Mouse (Mus musculus): ENCODE measurements around the gene Vill.

Vill gene

DNA sequence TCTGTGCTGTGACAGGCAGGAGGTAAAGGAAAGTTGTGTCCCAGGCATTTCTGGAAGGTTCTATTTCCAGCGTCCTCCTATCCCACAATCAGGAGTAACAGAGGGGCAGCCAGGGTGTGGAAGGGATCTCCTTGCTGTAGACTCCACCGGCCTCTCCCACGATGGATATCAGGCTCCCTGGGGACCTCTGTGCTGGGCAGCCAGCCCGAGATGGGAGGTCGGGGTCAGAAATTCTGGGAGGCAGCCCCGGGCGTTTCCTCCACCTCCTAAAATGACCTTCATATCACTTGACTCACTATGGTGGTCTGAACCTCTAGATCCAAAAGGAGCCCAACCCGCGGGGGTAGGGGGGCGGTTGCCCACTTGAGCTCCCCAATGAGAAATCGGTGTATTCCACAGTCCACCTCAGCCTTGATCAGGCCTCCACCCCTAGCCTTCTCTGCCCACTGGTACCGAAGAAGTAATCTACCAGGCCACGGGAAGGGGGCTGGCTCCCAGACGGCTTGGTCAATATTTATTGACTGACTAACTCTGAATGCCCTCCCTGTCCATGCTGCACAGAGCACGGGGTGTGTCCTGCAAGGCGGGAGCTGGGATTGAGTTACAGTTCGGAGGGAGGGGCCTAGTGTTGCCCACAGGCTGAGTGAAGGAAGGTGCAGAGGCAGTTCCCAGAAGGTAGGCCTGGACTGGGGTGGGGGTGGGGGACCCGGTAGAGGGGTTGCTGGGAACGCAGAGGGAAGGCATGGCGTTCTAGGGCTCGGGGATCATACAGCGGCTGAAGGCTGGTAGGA, at the start of gene Vill:
Vill (plus strand) TSS at position 625 of the 791 bp plus-strand sequence.
- CTCF ChIA-PET: no interaction called here

DNA sequence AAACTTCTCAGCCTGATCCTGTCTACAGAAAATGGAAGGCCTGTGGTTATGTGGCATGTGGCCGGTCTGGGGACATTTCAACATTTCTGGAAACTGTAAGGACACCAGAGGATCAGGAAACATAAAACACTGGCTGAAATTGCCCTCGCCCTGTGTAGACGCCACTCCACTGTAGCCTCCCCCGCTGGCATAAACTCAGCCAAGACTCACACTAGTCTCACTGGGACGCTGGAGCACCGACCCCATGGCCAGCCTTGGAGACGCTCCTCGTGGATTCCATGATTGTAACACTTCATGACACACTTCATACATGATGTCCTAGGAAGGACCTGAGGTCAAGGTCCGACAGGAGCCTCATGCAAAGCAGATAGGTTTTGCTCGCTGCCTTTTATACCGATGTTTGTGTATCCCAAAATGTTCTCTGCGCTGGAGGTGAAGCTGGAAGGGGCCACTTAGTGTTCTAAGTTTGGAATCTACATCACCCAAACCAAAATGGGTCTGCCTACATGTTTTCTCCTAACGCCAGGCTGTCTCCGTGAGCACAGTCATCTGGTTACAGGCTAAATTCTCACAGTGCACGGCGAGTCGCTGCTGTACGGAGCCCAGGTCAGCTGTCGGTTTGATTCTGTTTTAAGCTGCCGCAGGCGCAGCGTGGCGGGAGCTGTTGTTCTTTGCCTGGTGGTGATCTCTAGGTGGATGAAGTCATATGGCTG, 48.4 kb upstream of the Vill start:
- CTCF ChIA-PET: no interaction called here

DNA sequence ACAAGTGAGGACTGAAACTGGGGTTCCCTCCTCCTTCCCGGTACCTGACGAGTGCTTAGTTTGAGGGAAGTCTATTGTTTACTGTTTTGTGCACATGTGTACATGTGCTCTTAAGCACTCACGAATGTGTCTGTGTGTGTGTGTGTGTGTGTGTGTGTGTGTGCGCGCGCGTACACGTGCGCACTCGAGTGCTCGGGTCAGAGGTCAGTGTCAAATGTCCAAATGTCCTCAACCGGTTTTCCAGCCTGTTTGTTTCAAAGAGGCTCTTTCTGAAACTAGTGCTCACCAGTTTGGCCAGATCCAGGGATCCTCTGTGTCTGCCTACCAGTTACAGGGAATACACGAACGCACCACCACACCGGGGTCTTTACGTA, 47.9 kb upstream of the Vill start:
- CTCF ChIA-PET: no interaction called here

DNA sequence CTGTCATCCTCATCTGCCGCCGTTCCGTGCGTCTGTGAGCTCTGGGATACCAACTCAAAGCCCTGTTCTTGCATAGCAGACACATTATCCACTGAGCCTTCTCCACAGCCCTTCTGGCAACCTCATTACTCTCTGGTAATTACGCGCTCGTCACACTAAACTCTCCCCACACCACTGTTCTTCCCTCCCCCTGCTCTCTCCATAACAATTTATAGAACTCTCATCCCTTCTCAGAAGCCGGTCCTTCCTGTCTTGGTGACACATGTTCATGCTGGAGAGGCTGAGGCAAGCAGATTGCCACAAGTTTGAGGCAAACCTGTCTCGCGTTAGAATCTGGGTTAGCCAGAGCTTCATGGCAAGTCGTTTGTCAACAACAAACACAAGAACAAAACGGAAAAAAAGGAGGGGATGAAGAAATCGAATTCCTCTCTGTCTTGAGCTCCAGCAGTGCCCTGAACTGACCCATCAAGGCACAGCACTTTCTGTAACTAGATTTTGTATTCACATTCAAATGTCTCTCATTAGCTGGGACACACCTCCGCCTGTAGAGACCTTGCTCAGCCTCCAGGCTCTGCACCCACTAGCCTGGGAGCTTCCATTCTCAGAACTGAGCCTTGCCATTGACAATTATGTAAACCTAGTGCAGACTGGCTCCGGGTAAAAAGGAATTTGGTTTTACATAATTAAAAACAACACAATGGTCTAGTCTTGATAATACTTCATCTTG, 47.1 kb upstream of the Vill start:
- CTCF ChIA-PET: no interaction called here

DNA sequence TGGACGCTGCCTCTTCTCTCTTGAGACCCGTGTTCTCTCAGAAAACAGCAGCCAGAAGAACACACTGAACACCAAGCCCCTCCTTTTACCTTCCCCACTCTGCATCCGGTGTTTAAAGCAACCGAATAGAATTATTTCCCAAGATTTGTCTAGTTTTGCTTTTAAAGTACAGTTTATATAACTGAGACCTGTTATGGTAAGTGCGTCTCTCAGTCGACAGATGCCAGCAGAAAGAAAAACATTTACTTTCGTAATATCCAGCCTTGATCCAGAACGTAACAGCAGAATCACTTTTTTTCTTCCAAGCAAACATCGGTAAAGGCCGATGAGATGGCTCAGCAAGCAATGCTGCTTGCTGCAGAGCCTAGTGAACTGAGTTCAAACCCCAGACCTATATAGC, 45.3 kb upstream of the Vill start:
- CTCF ChIA-PET: no interaction called here

DNA sequence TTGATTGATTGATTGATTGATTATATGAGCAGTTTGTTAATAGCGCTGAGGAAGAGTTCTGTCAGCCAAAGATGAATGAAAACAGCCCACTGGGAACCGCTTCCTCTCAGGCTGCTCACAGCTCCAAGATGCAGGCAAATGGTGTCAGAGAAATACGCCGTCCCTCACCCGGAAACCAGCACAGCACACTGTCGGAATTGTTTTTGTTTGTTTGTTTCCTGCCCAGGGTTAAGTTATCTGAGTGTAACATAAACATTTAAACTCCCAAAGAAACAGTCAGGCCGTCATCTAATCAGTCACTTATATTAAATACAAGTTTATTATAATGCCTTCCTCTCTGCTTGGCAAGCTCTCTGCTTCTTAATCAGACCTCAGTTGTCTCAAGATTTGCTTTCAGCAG, 43.7 kb upstream of the Vill start:
- CTCF ChIA-PET: no interaction called here

DNA sequence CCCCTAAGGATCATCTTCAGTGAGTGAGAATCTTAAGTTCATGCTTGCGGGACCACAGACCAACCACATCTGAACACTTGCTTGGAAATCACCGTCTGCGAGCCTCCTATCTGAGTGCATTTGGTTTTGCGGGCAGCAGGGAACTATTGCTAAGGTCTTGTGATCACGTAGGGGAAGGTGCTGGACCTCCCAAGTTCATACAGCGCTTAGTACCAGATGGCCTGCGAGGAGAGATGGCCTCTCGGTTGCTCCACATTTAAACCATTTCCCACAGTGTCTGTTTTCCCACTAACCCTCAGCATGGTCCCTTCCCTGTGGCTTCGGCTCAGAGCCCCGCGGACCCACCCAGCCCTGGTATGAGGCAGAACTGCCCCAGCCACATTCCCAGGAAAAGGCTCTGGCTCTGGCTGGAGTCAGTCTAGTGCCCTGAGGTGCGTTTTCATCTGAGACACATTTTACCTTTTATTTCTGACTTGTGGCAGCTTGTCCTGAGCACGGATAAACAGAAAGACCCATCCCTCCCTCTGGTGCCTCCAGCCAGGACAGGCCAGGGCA, 42.3 kb upstream of the Vill start:
- CTCF ChIA-PET: no interaction called here

DNA sequence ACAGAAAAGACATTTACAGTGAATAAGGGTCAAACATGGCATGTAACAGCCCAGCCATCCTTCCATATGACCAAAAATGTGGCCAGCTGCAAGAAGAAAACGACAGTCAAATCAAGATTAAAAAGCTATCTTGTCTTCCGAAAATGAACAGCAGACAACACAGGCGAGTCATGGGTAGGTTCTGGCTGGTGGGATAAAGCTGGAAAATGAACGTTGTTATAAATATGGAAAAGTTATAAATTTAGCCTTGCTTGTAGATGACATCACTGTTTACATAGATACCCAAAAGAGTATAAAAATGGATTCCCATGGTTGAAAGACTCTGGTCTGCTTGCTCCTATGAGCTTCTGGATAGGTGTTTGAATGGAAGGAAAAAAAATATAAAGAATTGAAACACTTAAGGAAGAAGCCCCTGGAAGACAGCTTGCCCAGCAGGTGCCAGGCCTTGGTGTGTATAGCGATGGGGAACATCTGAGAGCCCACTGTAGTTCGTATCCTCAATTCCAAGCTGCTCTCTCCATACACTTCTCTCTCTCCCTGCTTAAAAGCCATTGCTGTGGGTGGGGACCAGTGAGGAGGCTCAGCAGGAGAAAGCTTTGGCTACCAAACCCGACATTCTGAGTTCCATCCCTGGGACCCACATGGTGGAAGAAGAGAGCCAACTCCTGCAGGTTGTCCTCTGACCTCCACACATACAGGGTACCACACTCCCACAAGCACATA, 35.6 kb upstream of the Vill start:
- CTCF ChIA-PET: no interaction called here

DNA sequence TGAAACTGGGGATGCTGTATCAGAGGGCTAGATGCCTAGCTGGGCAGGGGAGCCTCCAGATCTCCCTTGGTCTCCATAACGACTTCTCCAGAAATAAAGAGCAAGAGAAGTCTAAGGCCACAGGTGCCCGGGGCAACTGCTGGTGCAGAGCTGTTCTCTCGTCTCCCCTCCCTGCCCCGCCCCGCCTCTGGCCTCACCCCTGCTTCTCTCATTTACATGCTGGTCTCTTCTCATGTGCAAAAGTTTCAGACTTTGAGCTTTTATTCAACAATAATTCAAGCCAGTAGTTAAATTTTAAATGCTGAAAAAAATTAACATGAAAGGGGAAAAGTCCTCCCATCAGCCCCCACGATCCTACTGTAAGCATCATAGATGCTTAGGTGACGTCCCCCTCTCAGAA, 30.8 kb upstream of the Vill start:
- CTCF ChIA-PET: no interaction called here

DNA sequence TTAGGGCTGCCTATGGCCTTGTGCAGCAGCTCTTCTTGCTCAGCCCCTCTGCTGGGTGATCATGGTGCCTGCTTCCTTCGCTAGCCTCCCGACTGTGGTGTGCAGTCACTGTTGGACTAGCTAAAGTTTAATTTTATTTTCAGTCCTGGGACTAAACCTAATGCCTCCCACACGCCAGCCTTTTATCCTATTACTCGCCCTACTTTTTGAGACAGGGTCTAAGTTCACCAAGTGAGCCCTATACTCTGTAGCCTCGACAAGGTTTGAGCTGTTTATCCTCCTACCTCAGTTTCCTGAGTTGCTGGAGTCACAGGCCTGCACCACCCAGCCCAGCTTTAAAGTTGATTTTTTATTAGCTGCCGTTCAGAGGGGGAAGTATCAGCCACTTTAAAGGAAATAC, 27.3 kb upstream of the Vill start:
- CTCF ChIA-PET: no interaction called here

DNA sequence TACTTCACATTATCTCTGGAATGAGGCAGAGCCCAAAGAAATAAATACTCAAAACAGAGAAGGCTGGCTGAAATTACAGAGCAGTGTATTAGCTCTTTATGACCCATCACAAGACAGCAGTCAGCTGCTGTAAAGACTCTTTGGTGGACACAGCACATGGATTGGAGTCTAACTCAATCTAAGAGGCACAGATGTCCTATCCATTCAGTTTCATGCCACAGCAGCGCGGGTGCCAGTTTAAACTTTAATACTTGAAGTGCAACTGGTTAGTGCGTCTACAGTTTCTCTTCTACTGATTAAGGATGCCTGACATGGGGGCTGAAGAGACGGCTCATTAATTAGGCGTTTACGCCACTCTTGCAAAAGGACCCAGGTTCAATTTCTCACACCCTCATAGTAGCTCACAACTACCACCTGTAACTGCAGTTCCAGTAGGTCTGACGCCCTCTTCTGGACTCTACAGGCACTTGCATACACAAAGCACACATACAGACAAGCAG, 26.7 kb upstream of the Vill start:
- CTCF ChIA-PET: no interaction called here

DNA sequence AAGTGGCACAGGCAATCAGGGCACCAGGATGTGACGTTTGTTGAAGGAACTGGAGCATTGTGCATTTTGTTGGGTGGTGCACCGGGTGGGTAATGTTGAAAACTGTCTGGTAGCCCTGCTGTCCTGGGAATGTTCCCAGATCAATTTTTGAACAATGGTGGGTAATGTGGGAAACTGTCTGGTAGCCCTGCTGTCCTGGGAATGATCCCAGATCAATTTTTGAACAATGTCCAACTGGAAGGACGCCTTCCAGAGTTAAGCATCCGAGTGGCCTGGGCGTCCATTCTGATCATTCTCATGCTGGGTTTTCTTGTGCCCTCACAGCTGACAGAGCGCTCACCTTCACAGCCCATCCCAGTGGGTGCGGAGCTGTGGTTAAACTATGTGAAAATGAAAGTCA, 25.2 kb upstream of the Vill start:
- CTCF ChIA-PET: no interaction called here

DNA sequence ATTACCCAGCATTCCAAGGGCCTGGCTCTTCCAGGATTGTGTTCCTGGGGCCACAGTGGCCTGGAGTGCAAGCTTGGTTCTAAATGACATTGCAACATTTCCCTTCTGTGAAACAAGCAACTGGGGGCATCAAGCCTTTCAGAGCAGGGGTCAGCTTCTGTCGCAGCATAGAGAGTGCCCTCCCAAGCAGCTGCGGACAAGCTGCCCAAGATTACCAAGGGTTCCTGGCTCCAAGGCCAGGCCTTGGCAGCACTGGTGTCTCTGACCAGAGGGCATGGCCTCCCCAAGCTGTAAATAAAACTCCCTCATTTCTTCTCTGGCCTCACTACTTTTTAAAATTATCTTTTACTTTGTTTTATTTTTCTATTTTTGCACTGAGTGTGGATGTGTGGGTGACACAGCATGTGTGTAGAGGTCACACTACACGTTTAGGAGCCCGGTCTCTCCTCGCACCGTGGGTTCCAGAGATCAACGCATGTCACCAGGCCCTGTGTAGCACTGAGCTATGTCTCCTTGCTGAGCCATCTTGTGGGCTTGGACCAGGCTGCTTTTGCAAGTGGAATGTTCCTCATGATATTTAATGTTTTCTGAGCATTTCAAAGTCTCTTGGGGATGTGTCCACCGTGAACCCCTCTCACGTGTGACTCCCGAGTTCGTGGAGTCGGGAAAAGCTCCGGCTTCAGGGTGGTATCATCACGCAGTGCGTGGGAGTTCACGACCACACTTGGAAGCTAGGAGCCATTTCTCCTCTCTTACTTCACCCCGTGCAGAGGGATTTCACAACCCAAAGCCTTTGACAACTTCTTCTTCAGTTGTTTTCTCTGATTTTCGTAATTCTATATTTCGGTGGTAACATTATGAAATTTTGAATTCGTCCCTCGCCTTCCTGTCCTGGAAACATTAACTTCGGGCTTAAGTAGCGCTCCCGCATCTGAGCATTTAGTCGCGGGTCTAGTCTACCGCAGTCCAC, 24.1 kb upstream of the Vill start:
- CTCF ChIA-PET: interaction anchor here (0.5 kb wide), 1 partner anchor 8 kb away, joined by 3 read pairs; no protein-coding TSS in a partner anchor

DNA sequence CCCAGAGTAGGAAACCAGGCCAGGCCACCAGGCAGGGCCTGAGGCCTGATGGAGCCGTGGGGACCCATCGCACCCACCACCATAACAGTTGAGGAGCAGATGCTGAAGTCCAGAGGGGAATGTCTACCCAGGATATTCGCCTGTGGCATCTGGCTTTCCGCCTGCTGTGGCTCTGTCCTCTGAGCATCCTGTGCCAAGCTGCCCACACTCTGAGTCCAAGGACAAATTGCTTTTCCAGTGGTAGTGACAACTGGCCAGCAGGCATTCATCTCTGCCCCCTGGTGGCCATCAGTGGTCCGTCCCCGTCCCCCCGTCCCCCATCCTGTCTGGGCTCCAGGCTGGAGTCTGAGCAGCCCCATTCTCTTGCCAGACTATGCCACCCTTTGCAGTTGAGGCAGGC, 23.0 kb upstream of the Vill start:
- CTCF ChIA-PET: no interaction called here

DNA sequence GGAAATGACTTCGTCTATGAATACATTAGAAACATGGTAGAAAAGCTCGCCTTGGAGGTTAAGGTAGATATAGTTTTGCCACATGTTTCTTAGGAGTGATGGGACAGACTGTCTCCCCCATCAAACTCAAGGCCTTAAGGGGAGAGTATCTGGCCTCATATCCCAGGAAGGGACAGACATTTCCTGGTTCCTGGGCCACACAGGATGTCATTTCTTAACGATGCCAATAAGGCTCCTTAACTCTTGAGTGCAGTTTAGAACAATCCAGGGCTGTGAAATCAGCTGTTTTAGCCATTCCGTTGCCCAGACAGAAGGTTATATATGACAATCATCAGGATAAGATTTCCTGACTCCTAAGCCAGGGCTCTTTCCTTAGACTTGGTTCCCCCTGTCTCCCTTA, 21.5 kb upstream of the Vill start:
- CTCF ChIA-PET: interaction anchor here (0.6 kb wide), 1 partner anchor 53 kb away, joined by 3 read pairs; no protein-coding TSS in a partner anchor

DNA sequence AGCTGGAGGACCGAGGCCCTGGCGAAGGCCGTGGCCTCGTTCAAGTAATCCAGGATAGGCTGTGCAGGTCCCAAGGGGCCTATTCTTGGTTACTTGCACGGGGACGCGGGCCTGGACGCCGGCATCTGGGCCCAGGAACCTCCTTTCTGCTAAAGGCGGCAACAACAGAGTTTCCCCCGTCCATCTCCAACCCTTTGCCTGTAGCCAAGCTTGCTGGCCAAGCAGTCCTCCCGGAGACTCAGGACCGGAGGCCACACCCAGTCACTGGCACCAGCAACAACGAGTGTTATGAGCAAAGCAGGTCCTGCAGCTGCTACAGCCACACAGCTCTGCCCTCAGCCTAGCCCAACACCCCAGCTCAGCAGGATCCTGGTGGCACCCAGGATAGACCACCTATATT, 20.8 kb upstream of the Vill start:
- CTCF ChIA-PET: no interaction called here

DNA sequence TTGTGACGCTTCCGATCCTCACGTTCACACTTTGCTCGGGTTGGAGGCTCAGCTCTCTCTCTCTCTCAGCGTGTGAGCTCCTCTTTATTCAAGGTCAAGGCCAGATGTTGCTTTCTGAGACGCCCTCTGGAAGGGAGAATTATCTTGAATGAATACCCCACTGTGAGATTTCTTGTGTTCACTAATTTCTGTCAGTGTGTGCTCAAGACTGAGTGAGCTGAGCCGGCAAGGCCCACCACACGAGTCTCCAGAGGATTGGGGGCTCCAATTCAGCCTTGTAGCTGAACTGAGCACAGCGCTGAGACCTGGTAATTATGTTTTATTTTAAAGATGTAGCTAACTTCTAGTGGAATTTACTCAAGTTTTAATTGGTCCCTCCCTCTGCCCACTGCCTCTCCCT, 20.0 kb upstream of the Vill start:
- CTCF ChIA-PET: no interaction called here

DNA sequence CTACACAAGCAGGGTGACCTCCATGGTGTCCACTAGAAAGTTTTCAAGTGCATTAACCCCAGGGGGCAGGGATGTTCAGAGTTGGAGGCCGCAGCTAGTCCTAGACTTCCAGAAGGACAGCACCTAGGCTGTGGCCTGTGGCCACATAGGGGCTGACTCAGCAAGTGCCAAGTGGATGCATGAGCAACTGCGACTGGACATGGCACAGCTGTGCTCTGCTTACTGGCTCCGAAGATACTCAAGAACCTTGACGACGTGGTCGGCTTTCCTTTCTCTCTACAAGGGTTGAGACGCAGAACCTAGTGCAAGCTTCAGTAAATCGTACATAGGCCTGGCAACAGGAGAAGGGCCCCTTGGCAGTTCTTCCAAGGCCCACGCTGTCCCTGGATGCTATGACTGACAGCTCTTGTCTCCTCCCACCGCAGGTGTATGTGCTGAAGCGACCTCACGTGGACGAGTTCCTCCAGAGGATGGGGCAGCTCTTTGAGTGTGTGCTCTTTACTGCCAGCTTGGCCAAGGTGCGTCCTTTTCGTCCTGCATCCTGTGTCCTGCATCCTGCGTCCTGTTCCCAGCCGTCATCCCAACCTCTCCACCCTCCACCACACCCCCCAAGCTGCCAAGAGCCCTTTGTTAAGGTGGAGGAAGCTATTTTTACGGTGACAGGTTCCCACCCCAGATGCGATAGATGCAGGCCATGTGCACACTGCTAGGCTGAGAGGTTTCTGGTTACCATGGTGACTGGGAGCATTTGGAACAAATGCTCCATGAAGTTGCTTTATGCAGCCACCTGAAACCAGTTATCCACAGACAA, 19.3 kb upstream of the Vill start:
- CTCF ChIA-PET: no interaction called here

DNA sequence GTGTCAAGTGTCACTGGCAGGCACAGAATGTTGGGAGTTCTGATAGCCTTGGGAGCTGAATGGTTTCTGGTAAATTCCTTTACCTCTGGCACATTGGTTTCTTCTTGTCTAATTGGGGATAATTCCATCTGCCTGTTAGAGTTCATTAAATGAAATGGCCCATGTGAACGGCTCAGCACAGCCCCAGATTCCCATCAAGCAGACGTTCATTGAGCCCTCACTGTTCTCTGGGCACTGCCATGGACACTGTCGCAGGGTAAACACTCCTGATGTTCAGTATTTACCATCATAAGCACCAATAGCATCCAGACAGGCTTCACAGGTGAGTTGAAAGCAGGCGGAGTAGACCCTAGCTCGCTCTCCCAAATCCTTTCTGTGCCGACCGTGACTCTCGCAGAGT, 18.5 kb upstream of the Vill start:
- CTCF ChIA-PET: no interaction called here

All from spleen, embryonic (tissue).